Mouse (Mus musculus): ENCODE data around the gene Dlgap4.

DNA sequence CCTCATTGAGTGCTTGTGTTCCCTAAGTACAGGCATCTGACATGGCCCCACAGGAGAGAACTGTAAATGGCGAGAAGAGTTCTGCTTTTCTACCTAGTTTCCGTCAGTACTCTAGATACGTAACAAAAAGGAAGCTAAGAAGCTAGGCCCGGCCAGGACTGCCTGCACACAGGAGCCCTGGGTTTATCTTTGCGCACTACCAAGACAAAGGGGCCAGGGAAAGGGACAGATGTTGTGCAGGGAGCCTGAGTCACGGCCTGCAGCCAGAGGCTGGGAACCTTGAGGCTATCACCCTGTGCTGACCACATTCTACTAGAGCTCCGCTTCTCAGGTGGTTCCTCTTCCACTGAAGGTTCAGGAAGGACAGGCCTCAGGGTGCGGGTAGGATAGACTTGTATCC is 136.2 kb downstream of the Dlgap4 start:
- TF ChIP-seq CTCF (IDR thresholded peaks at IDR 0.05) (no peak), POLR2A (IDR thresholded peaks at IDR 0.05; ENCODE audit: insufficient read depth, low read depth, low read length) (no peak), EP300 (IDR thresholded peaks at IDR 0.05; ENCODE audit: insufficient read depth, low read depth, low read length) (no peak)
